Mouse (Mus musculus): ENCODE measurements around the gene Olfr791.

DNA sequence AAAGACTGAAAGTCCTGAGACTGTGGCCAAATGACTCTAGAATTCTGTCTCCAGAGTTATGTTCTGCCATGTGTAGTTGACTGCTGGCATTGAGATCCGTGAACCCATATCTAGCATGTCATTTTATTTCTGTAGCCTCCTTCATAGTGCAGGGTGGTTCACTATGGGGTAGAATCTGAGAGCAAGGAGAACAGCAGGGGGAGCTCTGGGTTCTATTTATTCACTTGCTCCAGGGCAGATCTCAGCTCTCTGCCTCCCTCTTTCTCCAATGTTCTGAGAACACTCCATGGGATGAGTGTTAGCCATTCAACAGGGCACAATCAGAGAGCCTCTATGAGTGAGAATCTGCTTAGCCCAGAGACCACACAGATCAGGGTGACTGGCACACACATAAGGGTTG lies 27.8 kb downstream of the Olfr791 start:
- TF ChIP-seq POLR2A (IDR thresholded peaks at IDR 0.05; ENCODE audit: control insufficient read depth, low read depth, low read length) (no peak), CTCF (IDR thresholded peaks at IDR 0.05; ENCODE audit: control insufficient read depth, insufficient read depth, insufficient replicate concordance, low read depth, low read length) (no peak)
